Mouse (Mus musculus): ENCODE measurements at regions not wholly inside any gene's neighbourhood (a gene's known extent, or its start where the extent isn't known, plus 50 kb on each side); places are given as distances from the start of the nearest gene placed in this dataset.

- intact Hi-C loops (cut with DNase I), result loop anchor here (5.0 to 10.0 kb wide), 2 partner anchors 61 to 84 kb away; no protein-coding TSS in a partner anchor
- Histone ChIP-seq H3K27me3 (ENCODE audit: control insufficient read depth, insufficient read depth, low read length) (no peaks in the 10 kb centered on the region), H3K79me2 (replicated peaks; ENCODE audit: control insufficient read depth, insufficient read depth, low read length) (no peaks in the 10 kb centered on the region), H3K36me3 (ENCODE audit: control insufficient read depth, insufficient read depth, low read length) (no peaks in the 10 kb centered on the region), H3K9ac (ENCODE audit: low read depth, low read length) (no peak overlapping the region), H3K27ac (peak overlapping the region; percentile 56), H3K4me3 (no peak overlapping the region; the same call in 1 of the 2 replicates), H3K4me1 (ENCODE audit: control insufficient read depth, insufficient read depth, low read length) (peaks cover 3% of the 10 kb centered on the region)
- TF ChIP-seq POLR2A (IDR thresholded peaks at IDR 0.05; ENCODE audit: insufficient read depth, low read depth, low read length) (no peak), CTCF (IDR thresholded peaks at IDR 0.05) (no peak), EP300 (IDR thresholded peaks at IDR 0.05; ENCODE audit: insufficient read depth, low read depth, low read length) (no peak)
- peak in 1 of 2 experiments; percentile 56 for DNase-seq
- 35% methylated on average over 18 of the region's 18 CpGs for WGBS
These were observed 89.4 kb downstream of the Zfp36l1 start for GRCm38 (mm10) chr12:80023107-80024078.

GRCm38 (mm10) chr12:80022181-80023106 lies 90.4 kb downstream of the Zfp36l1 start:
- no peaks in the 10 kb centered on the region for H3K79me2 ChIP-seq (replicated peaks; ENCODE audit: control insufficient read depth, insufficient read depth, low read length)
- H3K4me1 ChIP-seq (ENCODE audit: control insufficient read depth, insufficient read depth, low read length), result peaks cover 8% of the 10 kb centered on the region
- no peak overlapping the region for H3K9ac ChIP-seq (ENCODE audit: low read depth, low read length)
- no peak for TF ChIP-seq POLR2A (IDR thresholded peaks at IDR 0.05; ENCODE audit: insufficient read depth, low read depth, low read length)
- TF ChIP-seq EP300 (IDR thresholded peaks at IDR 0.05; ENCODE audit: insufficient read depth, low read depth, low read length), result no peak
- no peak for TF ChIP-seq CTCF (IDR thresholded peaks at IDR 0.05)
- 50% methylated on average over 17 of the region's 18 CpGs for WGBS
- H3K27me3 ChIP-seq (ENCODE audit: control insufficient read depth, insufficient read depth, low read length), result no peaks in the 10 kb centered on the region
- peak overlapping the region; percentile 43 for H3K27ac ChIP-seq
- H3K4me3 ChIP-seq, result no peak overlapping the region
- DNase-seq, result no peak
- H3K36me3 ChIP-seq (ENCODE audit: control insufficient read depth, insufficient read depth, low read length), result no peaks in the 10 kb centered on the region
- intact Hi-C loops (cut with DNase I), result loop anchor here (5.0 to 10.0 kb wide), 2 partner anchors 62 to 85 kb away; no protein-coding TSS in a partner anchor

- H3K9ac ChIP-seq (ENCODE audit: low read depth, low read length), result no peak overlapping the region
- H3K27me3 ChIP-seq (ENCODE audit: control insufficient read depth, insufficient read depth, low read length), result no peaks in the 10 kb centered on the region
- H3K36me3 ChIP-seq (ENCODE audit: control insufficient read depth, insufficient read depth, low read length), result no peaks in the 10 kb centered on the region
- intact Hi-C loops (cut with DNase I), result loop anchor here (5.0 to 10.0 kb wide), 2 partner anchors 64 to 86 kb away; no protein-coding TSS in a partner anchor
- WGBS, result 60% methylated on average over 6 of the region's 6 CpGs
- no peaks in the 10 kb centered on the region for H3K79me2 ChIP-seq (replicated peaks; ENCODE audit: control insufficient read depth, insufficient read depth, low read length)
- H3K27ac ChIP-seq, result no peak overlapping the region
- peaks cover 11% of the 10 kb centered on the region for H3K4me1 ChIP-seq (ENCODE audit: control insufficient read depth, insufficient read depth, low read length)
- TF ChIP-seq POLR2A (IDR thresholded peaks at IDR 0.05; ENCODE audit: insufficient read depth, low read depth, low read length), result no peak
- TF ChIP-seq CTCF (IDR thresholded peaks at IDR 0.05), result no peak
- TF ChIP-seq EP300 (IDR thresholded peaks at IDR 0.05; ENCODE audit: insufficient read depth, low read depth, low read length), result no peak
- no peak overlapping the region for H3K4me3 ChIP-seq
- no peak for DNase-seq
These were observed 91.8 kb downstream of the Zfp36l1 start for GRCm38 (mm10) chr12:80021030-80021473.

- WGBS, result 49% methylated on average over 8 of the region's 8 CpGs
- Histone ChIP-seq H3K4me3 (no peak overlapping the region), H3K36me3 (ENCODE audit: control insufficient read depth, insufficient read depth, low read length) (no peaks in the 10 kb centered on the region), H3K9ac (ENCODE audit: low read depth, low read length) (no peak overlapping the region), H3K4me1 (ENCODE audit: control insufficient read depth, insufficient read depth, low read length) (peaks cover 18% of the 10 kb centered on the region), H3K79me2 (replicated peaks; ENCODE audit: control insufficient read depth, insufficient read depth, low read length) (no peaks in the 10 kb centered on the region), H3K27ac (peak overlapping the region; percentile 32), H3K27me3 (ENCODE audit: control insufficient read depth, insufficient read depth, low read length) (no peaks in the 10 kb centered on the region)
- intact Hi-C loops (cut with DNase I), result no loop called here
- TF ChIP-seq POLR2A (IDR thresholded peaks at IDR 0.05; ENCODE audit: insufficient read depth, low read depth, low read length), result no peak
- TF ChIP-seq EP300 (IDR thresholded peaks at IDR 0.05; ENCODE audit: insufficient read depth, low read depth, low read length), result 0 out of 2 replicates have a peak, but pooled peaks have one; percentile 34
- no peak for TF ChIP-seq CTCF (IDR thresholded peaks at IDR 0.05)
- DNase-seq, result peak in 1 of 2 experiments; percentile 57
These were observed 94.7 kb downstream of the Zfp36l1 start for GRCm38 (mm10) chr12:80018086-80018485.

- intact Hi-C loops (cut with DNase I), result no loop called here
- Histone ChIP-seq H3K4me3 (no peak overlapping the region), H3K27ac (peak overlapping the region; percentile 32), H3K36me3 (ENCODE audit: control insufficient read depth, insufficient read depth, low read length) (no peaks in the 10 kb centered on the region), H3K79me2 (replicated peaks; ENCODE audit: control insufficient read depth, insufficient read depth, low read length) (no peaks in the 10 kb centered on the region), H3K27me3 (ENCODE audit: control insufficient read depth, insufficient read depth, low read length) (no peaks in the 10 kb centered on the region), H3K9ac (ENCODE audit: low read depth, low read length) (no peak overlapping the region), H3K4me1 (ENCODE audit: control insufficient read depth, insufficient read depth, low read length) (peaks cover 18% of the 10 kb centered on the region)
- no peak for DNase-seq
- TF ChIP-seq CTCF (IDR thresholded peaks at IDR 0.05) (no peak), POLR2A (IDR thresholded peaks at IDR 0.05; ENCODE audit: insufficient read depth, low read depth, low read length) (no peak), EP300 (IDR thresholded peaks at IDR 0.05; ENCODE audit: insufficient read depth, low read depth, low read length) (no peak)
- WGBS, result 78% methylated on average over 8 of the region's 8 CpGs
These were observed 95.4 kb downstream of the Zfp36l1 start for GRCm38 (mm10) chr12:80017376-80017929.

All from heart, adult 2 months (tissue).